Mouse (Mus musculus): ENCODE measurements around the gene Gm30302. TPM values are rescaled to one million over a fixed set of nuclear protein-coding genes. Genes with fewer than 3 reads are reported as not detected.
"Not testable (repeated sequence)": the region's sequence is repeated elsewhere in the genome, so short reads cannot be mapped to it uniquely, and the experiment has no call there.

Gm30302 gene
- total and polyA plus RNA-seq, 2 experiments from 2014 or later, result 0.25 TPM; not detected in 1

DNA sequence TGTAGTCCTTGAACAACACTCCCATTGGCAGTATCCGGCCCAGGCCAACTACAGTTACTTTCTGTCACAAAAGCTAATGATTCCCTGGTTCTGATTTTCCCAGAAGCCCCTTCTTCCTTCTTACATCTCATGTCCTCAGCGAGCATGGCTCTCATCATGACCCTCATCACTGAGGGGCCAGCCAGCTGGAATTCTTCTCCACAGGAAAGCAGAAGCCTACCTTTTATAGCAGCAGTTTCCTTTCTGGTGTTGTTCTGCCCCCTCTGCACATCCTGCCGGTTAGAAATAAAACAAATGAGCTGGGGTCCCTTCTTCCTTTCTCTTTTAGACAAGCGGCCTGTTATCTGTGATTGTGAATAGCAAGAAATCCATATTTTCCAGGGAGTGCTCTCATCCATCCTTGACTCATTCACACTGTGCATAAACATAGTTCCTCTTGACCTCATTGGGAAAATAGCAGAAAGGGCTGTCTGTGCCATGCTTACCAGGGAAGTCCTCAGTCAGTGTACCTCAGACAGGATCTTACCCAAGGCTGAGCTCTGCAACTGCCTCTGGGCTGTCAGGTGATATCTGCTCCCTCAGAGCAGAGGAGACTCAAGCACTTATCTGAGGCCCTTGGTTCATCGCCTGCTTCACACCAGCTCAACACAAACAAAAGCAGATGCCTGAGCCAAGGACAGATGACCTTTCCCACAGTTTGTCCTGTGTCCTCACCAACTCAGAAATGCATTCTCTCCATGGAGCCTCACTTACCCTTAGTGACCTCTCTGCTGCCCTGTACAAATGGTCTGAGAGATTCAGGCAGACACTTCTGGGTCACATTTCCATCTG lies 10.0 kb downstream of the Gm30302 start:
- ATAC-seq (ENCODE audit: insufficient read depth, low read depth) (peak; percentile 68), DNase-seq (ENCODE audit: low spot score) (peak; percentile 34)
- Histone ChIP-seq H3K4me1 (ENCODE audit: control insufficient read depth, insufficient read depth) (peaks cover 15% of the 10 kb centered on the region), H3K9ac (replicated peaks; ENCODE audit: low read depth, low read length) (no peak overlapping the region; the same call in 1 of the 2 replicates), H3K27me3 (ENCODE audit: control insufficient read depth, insufficient read depth, low read length) (no peaks in the 10 kb centered on the region), H3K27ac (ENCODE audit: low read depth) (peak overlapping the region; percentile 46), H3K4me3 (ENCODE audit: low read depth, low read length) (no peak overlapping the region), H3K36me3 (replicated peaks; ENCODE audit: control insufficient read depth, insufficient read depth, low read length) (no peaks in the 10 kb centered on the region), H3K4me2 (ENCODE audit: low read depth, low read length) (no peak overlapping the region), H3K9me3 (replicated peaks; ENCODE audit: control insufficient read depth, low read length) (no peaks in the 10 kb centered on the region)
- TF ChIP-seq EP300 (IDR thresholded peaks at IDR 0.05; ENCODE audit: low read depth), result no peak
- no peak for TF ChIP-seq CTCF (IDR thresholded peaks at IDR 0.05; ENCODE audit: low read depth)
- WGBS, result 31% methylated on average over 5 of the region's 5 CpGs

DNA sequence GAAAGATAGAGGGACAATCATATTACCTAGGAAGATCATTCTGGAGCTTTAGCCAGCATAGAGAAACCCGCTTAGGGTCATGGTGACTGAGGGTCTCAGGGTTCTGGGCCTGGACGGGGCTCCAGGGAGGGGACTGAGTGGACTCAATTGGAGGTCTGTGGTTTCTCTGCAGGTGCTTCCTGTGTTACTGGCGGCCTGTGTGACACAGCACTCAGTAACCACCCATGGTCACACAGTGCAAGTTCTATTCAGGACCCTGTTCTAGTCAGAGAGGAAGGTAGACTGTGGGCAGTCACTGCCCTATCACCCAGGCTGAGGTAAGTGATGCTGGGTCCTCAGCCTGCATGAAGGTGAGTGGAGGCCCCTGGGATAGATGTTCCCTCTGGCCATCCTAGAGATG lies 14.9 kb downstream of the Gm30302 start:
- no peak for TF ChIP-seq EP300 (IDR thresholded peaks at IDR 0.05; ENCODE audit: low read depth)
- TF ChIP-seq CTCF (IDR thresholded peaks at IDR 0.05; ENCODE audit: low read depth), result no peak
- H3K4me1 ChIP-seq (ENCODE audit: control insufficient read depth, insufficient read depth), result peaks cover 8% of the 10 kb centered on the region
- no peaks in the 10 kb centered on the region for H3K9me3 ChIP-seq (replicated peaks; ENCODE audit: control insufficient read depth, low read length)
- WGBS, result 75% methylated on average over 3 of the region's 3 CpGs
- ATAC-seq (ENCODE audit: insufficient read depth, low read depth) (no peak), DNase-seq (ENCODE audit: low spot score) (no peak)
- no peaks in the 10 kb centered on the region for H3K27me3 ChIP-seq (ENCODE audit: control insufficient read depth, insufficient read depth, low read length)
- H3K27ac ChIP-seq (ENCODE audit: low read depth), result no peak overlapping the region
- no peak overlapping the region for H3K4me2 ChIP-seq (ENCODE audit: low read depth, low read length)
- no peak overlapping the region for H3K4me3 ChIP-seq (ENCODE audit: low read depth, low read length)
- H3K9ac ChIP-seq (replicated peaks; ENCODE audit: low read depth, low read length), result no peak overlapping the region
- no peaks in the 10 kb centered on the region for H3K36me3 ChIP-seq (replicated peaks; ENCODE audit: control insufficient read depth, insufficient read depth, low read length)

DNA sequence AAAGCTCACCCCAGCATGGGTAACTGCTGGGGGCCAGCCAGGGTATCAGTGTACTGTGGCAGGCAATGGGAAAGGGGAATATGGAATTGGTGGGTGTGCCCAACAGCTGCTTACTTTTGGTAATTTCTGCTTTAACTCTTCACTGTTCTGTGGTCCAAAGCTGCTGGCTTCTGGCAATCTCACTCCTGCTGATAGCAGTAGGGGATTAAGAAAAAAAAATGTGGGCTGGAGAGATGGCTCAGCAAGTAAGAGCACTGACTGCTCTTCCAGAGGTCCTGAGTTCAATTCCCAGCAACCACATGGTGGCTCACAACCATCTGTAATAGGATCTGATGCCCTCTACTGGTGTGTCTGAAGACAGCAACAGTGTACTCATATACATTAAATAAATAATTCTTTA lies 27.3 kb downstream of the Gm30302 start:
- DNase-seq (ENCODE audit: low spot score); H3K27ac ChIP-seq (ENCODE audit: low read depth); H3K4me2 ChIP-seq (ENCODE audit: low read depth, low read length); H3K9me3 ChIP-seq (replicated peaks; ENCODE audit: control insufficient read depth, low read length); H3K27me3 ChIP-seq (ENCODE audit: control insufficient read depth, insufficient read depth, low read length); H3K9ac ChIP-seq (replicated peaks; ENCODE audit: low read depth, low read length); ATAC-seq (ENCODE audit: insufficient read depth, low read depth); H3K36me3 ChIP-seq (replicated peaks; ENCODE audit: control insufficient read depth, insufficient read depth, low read length); H3K4me3 ChIP-seq (ENCODE audit: low read depth, low read length); H3K4me1 ChIP-seq (ENCODE audit: control insufficient read depth, insufficient read depth): not testable (repeated sequence)

DNA sequence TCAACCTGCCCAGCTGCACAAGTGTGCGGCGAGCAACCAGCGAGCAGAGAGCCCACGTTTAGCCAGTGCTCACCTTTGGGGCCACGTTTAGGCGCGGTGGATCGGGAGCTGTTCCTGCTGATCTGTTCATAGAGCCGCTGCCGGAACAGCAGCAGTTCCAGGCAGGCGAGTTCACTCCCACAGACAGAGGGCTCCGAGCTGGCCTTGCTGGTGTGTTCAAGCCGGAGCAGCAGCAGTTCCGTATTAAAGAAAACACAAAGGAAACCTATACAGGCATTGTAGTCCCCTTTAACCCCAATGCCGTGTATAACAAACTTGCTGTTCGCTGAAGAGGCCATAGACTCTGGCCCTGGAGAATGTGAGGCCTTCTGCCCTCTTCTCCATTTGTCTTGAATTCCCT lies 29.7 kb downstream of the Gm30302 start:
- Histone ChIP-seq H3K4me1 (ENCODE audit: control insufficient read depth, insufficient read depth) (no peaks in the 10 kb centered on the region), H3K27ac (ENCODE audit: low read depth) (no peak overlapping the region), H3K27me3 (ENCODE audit: control insufficient read depth, insufficient read depth, low read length) (no peaks in the 10 kb centered on the region), H3K9ac (replicated peaks; ENCODE audit: low read depth, low read length) (no peak overlapping the region), H3K9me3 (replicated peaks; ENCODE audit: control insufficient read depth, low read length) (no peaks in the 10 kb centered on the region), H3K36me3 (replicated peaks; ENCODE audit: control insufficient read depth, insufficient read depth, low read length) (no peaks in the 10 kb centered on the region), H3K4me3 (ENCODE audit: low read depth, low read length) (no peak overlapping the region), H3K4me2 (ENCODE audit: low read depth, low read length) (no peak overlapping the region)
- ATAC-seq (ENCODE audit: insufficient read depth, low read depth), result no peak
- TF ChIP-seq EP300 (IDR thresholded peaks at IDR 0.05; ENCODE audit: low read depth), result no peak
- no peak for TF ChIP-seq CTCF (IDR thresholded peaks at IDR 0.05; ENCODE audit: low read depth)
- no peak for DNase-seq (ENCODE audit: low spot score)
- WGBS, result 77% methylated on average over 16 of the region's 16 CpGs

DNA sequence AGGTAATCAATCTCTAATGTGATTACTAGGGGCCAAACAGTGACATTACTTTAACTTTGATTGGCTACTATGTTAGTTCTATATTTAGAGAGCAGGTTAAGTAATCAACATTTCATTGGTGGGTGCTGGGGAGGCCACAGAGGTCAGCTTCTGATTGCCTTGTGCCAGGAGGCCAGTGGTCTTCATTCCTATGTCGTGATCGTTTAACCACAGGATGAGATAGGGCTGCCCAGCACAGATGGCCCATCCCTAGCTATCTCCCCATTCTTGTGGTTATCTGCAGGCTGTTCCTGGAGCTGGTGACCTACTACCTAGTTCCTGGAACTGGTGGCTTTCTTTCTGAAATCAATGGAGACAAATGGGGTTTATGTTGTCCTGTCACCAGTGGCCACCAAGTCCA lies 30.8 kb downstream of the Gm30302 start:
- TF ChIP-seq EP300 (IDR thresholded peaks at IDR 0.05; ENCODE audit: low read depth) (no peak), CTCF (IDR thresholded peaks at IDR 0.05; ENCODE audit: low read depth) (no peak)
- H3K9me3 ChIP-seq (replicated peaks; ENCODE audit: control insufficient read depth, low read length), result no peaks in the 10 kb centered on the region
- no peak overlapping the region for H3K4me2 ChIP-seq (ENCODE audit: low read depth, low read length)
- DNase-seq (ENCODE audit: low spot score) (no peak), ATAC-seq (ENCODE audit: insufficient read depth, low read depth) (no peak)
- H3K36me3 ChIP-seq (replicated peaks; ENCODE audit: control insufficient read depth, insufficient read depth, low read length), result no peaks in the 10 kb centered on the region
- H3K9ac ChIP-seq (replicated peaks; ENCODE audit: low read depth, low read length), result no peak overlapping the region
- H3K27me3 ChIP-seq (ENCODE audit: control insufficient read depth, insufficient read depth, low read length), result no peaks in the 10 kb centered on the region
- H3K27ac ChIP-seq (ENCODE audit: low read depth), result no peak overlapping the region
- WGBS, result 21% methylated on average over 2 of the region's 2 CpGs
- H3K4me3 ChIP-seq (ENCODE audit: low read depth, low read length), result no peak overlapping the region
- H3K4me1 ChIP-seq (ENCODE audit: control insufficient read depth, insufficient read depth), result no peaks in the 10 kb centered on the region

DNA sequence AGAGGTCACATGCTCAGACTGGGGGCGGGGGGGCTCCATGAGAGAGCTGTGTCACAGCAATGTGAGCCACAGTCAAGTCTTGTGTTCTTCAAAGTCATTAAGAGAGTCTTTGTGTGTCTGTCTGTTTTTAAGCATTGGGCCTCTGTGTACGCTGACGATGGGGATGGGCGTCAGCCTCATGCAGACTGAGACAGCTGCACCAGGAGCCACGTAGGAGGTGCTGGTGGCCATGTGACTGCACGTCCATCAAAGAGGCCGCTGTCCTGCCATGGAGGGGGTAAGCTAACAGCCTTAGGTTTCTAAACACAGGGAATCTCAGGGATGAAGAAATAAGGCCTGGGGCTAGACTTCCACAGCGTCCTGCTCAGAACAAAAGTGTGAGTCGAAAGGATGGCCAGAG lies 32.5 kb downstream of the Gm30302 start:
- WGBS, result 61% methylated on average over 9 of the region's 9 CpGs
- no peaks in the 10 kb centered on the region for H3K4me1 ChIP-seq (ENCODE audit: control insufficient read depth, insufficient read depth)
- DNase-seq (ENCODE audit: low spot score) (no peak), ATAC-seq (ENCODE audit: insufficient read depth, low read depth) (no peak)
- H3K36me3 ChIP-seq (replicated peaks; ENCODE audit: control insufficient read depth, insufficient read depth, low read length), result no peaks in the 10 kb centered on the region
- H3K9ac ChIP-seq (replicated peaks; ENCODE audit: low read depth, low read length), result no peak overlapping the region
- no peak overlapping the region for H3K4me2 ChIP-seq (ENCODE audit: low read depth, low read length)
- no peak overlapping the region for H3K27ac ChIP-seq (ENCODE audit: low read depth)
- H3K4me3 ChIP-seq (ENCODE audit: low read depth, low read length), result no peak overlapping the region
- H3K27me3 ChIP-seq (ENCODE audit: control insufficient read depth, insufficient read depth, low read length), result no peaks in the 10 kb centered on the region
- no peak for TF ChIP-seq EP300 (IDR thresholded peaks at IDR 0.05; ENCODE audit: low read depth)
- TF ChIP-seq CTCF (IDR thresholded peaks at IDR 0.05; ENCODE audit: low read depth), result no peak
- no peaks in the 10 kb centered on the region for H3K9me3 ChIP-seq (replicated peaks; ENCODE audit: control insufficient read depth, low read length)

Measured in heart, postnatal 0 days (tissue).